Mouse (Mus musculus): Measurements from ENCODE around the gene Dusp23.
A peak's percentile ranks its signal among the peaks of the same experiment; 100 is the strongest.

- TF ChIP-seq CTCF (conservative IDR thresholded peaks at IDR 0.05; ENCODE audit: insufficient read depth, insufficient read length, low read depth, low read length) (peak; percentile 52), POLR2A (IDR thresholded peaks at IDR 0.05; ENCODE audit: low read depth, low read length) (no peak)
Measured at GRCm38 (mm10) chr1:172594495-172594894, 38.3 kb downstream of the Dusp23 start.

All from kidney, adult 2 months (tissue).